Mouse (Mus musculus) adrenal gland, postnatal 14 days (tissue): ENCODE measurements around the gene Ndufa4l2. TPM values are rescaled to one million over a fixed set of nuclear protein-coding genes. Genes with fewer than 3 reads are reported as not detected.
A peak's percentile ranks its signal among the peaks of the same experiment; 100 is the strongest.

Experiments
- DNase-seq: peaks from one replicate; pipeline ENCODE4 v3.0.0; 2021; ENCODE audit warnings: mixed read lengths
- total RNA-seq: library from RNA; stranded (reverse); gene quantifications from 2 replicates; pipeline ENCODE4 v1.2.3, GENCODE M21; 2021

The Ndufa4l2 gene
- total RNA-seq, 1 experiment from 2014 or later, result 55.7 TPM

DNA sequence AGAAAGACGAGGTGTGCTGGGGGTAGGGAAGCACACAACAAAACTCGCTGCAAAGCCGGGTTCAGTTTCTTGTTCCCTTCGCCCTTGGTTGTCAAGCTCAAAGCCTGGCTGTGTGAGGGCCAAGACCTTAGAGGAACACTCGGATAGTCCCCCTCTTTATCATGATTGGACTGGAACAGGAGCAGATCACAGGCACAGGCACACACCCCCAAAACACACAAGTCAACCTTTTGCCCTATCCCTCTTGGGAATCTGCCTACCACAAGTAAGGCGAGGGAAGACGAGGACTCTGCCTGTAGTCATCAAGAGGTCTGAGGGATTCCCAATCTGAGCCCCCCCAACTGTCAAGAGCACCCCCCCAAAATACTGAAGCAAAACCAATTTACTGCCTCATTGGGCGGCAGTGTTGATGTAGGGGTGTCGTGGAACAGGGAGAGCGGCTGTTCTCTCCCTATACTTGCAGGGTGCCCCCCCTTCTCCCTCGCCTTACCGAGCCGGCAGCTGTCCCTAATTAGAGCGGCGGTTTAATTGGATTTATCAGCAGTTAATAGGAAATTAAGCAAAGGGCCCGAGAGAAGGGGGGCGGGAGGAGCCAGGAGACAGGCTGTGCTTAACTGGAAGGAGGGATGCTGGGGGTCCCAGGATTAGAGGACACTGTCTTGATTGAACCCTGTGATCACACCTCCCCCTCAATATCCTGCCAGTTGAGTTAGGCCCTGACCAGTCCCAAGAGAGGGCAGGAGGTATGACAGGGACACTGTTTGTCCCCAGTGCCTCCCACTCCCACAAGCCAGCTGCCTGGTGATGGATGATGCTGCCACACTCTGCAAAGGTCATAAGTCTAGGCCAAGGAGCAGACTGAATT lies 4.7 kb upstream of the Ndufa4l2 start:
- DNase-seq, result no peak

DNA sequence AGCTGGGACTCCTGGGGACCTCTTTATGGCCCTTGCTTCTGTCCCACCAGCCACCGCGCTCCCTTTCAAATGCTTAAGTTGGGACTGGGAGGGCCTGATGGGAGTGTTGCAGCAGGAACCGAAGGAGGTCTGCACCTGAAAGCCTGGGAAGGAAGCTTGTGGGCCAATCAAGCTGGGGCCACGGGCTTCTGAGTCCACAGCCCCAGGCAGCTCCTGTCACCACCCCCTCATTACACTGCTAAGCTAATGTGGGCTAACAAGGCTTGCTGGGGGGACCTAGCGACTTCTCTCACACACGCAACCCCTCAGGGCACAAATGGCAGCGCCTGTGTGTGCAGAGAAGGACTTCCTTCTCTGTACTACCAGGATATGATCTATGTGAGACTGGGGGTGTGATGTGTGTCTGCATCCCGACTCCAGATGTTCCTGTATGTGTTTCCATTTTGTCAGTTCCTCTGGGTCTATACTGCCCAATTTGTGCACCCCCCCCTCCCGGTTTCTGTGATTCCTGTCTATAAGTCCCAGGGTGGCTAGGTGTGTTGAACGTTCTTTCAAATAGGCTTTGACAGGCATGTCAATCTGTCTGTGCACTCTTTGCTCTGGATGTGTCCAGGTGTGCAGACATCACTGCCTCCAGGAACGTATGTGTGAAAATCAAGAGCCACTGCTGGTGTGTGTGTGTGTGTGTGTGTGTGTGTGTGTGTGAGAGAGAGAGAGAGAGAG lies 3.7 kb upstream of the Ndufa4l2 start:
- DNase-seq, result no peak

DNA sequence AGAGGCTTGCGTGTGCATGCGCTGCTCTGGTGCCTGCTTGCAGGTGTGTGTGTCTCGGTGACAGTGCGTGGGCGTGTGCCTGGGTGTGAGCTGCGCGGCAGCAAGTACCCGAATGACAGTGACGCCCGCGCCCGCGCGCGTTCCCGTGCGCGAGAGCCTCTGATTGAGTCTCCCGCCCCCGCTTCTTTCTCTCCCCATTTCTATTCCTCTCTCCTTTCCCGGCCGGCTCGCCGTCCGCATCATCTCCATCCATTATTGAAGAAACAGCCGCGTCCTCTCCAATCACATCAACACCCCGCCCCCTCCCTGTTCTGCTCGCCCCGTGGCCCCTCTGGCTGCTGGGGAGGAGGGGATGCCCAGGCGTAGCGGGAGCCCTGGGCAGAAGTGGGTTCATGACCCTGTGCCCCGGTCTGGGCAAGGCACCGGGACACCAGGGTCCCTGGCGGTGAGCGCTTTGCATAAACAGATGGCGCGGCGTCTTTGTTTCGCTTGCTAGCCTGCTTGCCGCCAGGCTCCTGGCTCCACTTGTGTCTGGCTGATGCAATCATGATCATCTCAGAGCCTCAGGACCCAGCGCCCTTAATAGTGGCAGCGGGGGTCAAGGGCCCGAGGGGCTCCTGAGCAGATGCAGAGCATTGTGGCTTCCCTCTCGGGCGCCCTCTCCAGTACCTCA lies 3.0 kb upstream of the Ndufa4l2 start:
- peak; percentile 51 for DNase-seq

DNA sequence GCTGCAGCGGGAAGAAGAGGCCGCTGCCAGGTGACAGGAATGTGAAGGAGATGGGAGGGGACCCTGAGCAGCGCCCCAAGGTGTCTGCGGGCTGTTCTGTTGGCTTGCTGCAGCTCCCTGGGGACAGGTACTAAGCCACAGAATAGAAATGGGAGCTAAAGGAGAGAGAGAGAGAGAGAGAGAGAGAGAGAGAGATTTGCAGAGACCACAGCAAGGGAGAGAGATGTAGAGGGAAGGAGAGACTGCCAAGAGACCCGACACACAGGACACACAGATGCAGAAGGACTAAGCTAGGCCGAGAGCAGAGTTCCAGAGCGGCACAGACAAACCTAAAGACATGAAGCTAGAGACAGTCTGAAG lies 2.5 kb upstream of the Ndufa4l2 start:
- DNase-seq, result no peak

DNA sequence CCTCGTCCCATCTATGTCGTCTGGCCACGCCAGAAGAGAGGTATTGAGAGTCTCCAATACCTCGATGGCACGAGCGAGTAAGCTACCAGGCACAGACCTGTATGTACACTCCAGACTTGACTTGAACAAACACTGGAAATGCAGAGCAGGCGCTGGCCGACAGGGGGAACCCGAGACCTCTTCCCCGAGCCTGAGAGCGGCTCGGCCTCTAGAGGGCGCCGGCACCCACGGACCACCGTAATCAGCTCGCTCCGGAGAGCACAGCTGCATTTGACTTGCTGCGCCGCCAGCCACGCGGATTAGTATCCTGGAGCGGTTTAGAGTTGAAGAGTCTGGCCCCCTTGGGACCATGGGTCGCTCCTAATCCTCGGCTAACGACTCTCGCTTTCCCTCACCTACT lies 2.0 kb upstream of the Ndufa4l2 start:
- peak; percentile 95 for DNase-seq

DNA sequence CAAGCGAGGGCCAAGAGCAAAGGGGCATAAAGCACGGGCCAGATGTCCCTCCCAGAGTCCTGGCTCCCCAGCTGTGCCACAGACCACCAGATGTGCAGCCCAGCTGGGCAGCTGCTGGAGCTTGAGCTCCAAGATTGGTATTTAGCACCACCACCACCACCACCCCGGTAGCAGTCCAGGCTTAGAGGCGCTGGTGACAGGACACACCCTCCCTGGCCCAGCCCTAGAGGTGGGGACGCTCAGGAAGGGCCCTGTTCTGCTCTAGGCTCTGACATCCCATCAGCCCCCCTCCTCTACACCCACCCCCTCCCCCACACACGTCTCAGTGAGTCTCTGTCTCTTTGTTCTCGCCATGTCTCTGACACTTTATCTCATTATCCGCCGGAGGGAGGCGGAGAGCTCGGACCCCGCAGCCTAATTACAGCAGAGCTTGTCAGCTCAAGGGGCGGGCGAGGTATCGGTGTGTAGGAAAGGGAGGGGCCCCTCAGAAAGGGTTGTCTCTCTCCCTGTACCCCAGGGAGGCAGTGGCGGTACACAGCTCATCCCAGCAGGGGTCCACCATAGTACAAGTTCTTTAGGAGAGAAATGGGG lies 1.2 kb upstream of the Ndufa4l2 start:
- no peak for DNase-seq

DNA sequence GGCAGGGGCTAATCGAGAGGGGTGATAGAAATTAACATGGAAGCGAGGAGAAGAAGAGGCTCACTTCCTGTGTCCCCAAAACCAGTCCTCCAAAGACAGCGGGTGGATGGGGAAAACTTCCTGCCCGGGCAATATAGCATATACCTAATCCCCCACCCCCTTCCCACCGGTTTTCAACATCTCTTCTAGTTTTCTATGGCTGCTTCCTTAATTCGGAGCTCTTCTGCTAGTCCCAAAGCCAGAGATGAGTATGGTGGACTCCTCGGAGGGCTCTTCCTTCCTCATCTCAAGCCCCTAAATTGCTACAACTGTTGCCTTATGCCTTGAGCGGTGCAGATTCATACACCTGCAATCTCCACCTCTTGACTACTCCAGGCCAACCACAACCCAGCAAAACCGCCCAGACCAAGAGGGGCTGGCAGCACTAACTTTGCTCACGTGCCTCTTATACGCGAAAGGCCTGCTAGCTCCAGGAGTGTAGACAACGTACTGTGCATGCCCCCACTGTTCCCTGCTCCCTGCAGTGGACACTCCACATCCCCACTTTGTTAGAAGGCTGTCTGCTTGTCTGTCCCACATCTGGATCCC lies 562 bp upstream of the Ndufa4l2 start:
- DNase-seq, result no peak

DNA sequence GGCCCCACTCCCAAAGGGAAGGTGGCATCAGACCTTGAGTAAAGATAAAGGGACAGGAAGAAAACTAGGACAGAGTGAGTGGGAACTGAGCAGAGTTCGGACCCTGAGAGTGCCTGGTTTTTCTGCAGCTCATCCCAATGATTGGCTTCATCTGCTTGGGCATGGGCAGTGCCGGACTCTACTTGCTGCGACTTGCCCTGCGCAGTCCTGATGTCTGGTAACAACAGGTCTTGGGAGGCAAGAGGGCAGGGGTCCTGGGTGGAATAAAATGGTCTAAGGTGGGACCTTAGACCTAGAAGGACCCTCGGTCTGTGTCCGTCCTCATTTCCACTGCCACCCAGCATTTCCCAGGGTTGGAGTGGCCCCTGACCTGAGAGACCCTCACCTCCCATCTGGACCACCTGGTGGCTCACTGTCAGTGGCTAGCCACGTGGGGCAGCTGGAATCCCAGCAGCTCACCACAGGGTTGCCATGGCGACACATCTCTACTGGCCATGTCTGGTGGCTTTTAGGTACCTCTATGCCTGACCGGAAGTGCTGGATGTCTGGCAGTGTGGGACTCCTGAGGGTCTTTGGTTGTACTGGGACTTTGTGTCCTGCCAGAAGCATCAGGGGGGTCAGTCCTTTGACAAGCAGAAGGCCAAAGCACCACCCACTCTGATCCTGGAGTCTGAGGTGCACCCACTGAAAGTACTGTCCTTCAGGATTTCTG lies 660 bp downstream of the Ndufa4l2 start:
- DNase-seq, result peak; percentile 48

DNA sequence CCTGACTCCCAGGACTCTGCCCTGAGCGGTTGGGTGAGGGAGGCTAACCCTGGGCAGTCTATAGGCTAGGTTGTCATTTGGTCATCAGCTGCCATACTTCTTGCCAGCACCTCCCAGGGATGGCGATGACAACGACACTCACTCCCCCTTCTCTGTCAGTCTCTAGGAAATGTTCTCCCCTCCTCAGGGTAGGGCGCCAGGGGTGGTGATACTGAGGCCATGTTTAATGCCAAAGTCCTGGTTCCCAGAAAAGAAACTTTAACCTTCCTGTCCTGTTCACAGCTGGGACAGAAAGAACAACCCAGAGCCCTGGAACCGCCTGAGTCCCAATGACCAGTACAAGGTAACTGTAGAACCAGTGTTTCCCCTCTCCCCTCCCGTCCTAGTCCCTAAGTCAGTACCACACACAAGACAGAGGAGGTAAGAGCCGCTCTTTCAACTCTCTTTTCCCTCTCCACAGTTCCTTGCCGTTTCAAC lies 1.3 kb downstream of the Ndufa4l2 start:
- DNase-seq, result no peak

DNA sequence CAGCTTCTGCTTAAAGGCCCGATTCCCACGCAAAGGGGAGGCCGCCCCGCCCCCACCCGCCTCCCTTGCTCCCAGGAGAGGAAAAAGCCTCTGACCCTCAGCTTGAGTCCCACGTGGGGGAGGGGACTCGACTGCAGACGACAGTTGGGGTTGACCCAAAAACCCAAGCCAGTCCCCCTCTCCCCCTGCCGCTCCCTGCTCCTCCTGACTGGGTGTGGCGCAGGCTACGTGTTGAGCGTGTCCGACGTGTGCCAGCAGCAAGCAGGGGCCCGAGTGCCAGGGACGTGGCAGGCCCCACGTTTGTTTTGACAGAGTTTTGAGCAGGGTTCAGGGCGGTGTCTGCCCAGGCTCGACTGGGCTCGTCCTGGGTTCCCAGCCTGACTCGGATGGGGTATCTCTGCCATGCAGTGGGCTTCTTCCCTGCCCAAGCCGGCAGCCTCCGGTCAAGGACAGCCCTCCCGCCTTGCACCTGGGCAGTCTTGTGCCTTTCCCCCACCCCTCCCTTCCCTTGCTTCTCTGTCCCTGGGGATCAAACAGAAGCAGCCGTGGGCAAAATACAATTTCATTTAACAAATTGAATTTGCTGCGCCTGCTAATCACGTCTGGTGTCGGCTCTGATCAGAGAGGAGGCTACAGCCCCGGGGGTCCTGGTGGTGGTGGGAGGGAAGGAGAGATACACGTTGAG lies 2.0 kb downstream of the Ndufa4l2 start:
- peak; percentile 58 for DNase-seq

DNA sequence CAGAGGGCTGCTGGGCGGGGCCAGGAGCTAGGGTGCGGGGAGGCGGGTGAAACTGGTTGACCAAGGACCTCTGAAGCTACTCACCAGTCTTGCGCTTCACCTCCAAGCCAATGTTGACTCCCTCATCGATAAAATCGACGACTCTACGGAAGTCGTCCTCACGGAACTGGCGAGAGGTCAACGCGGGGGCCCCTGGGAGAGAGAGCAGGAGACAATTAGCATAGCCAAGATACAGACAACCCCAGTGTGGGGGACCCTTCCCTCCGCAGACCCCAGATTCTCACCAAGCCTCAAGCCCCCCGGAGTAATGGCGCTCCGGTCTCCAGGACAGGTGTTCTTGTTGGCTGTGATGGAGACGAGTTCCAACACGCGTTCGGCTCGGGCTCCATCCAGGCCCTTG lies 3.2 kb downstream of the Ndufa4l2 start:
- no peak for DNase-seq

DNA sequence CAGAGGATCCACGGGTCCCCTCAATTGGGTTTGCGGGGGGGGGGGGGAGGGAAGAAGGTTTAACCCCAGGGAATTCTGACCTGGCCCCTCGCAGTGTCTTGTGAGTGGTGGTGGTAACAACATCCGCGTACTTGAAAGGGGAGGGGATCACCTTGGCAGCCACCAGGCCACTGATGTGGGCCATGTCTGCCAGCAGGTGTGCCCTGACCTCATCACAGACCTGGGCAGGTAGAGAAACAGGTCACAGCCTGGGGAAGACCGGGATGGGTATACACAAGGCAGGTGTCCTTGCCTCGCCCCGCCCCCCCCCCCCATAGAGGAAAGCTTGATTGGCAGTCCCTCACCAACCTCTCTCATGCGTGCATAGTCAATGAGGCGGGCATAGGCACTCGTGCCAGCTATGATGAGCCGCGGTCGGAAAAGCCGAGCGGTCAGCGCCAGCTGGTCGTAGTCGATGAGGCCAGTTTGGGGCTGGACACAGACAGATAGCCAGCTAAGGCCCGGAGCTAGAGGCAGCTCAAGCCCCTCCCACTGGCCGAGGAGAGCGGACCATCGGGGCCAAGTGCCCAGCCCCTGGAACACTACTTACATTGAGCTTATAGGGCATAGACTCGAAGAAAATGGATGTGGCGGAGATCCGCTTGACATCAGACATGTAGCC lies 4.4 kb downstream of the Ndufa4l2 start:
- no peak for DNase-seq

DNA sequence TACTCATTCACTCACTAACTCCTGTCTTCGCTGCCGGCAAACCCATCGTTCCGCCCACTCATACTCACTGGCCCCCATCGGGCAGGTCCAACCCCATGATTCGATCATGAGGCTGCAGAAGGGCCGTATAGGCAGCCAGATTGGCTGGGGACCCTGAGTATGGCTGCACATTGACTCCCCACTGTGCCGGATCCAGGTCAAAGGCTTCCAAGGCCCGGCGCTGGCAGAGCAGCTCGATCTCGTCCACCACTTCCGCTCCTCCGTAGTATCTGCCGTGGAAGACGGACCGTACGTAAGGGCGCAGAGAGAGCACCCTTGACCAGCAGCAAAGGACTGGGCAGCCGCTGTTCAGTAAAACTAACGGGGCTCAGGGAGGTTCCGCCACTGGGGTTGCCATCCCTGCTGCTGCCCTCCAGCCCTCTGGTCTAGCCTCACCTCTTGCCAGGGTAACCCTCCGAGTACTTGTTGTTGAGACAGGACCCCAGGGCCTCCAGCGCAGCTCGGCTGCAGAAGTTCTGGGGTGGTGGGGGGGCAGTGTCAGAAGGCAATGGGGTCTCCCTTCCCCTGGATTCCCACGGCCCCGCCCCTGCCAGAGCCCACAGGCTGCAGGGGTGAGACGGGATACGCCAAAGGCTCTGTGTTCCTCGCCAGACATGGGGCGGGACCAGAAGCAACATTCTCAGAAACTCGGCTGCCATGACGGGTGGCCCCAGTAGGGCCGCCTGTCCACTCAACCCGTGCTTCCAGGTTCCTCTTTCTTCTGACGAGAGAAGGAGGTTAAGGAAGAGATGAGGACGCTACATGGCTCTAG lies 5.3 kb downstream of the Ndufa4l2 start:
- DNase-seq, result no peak

DNA sequence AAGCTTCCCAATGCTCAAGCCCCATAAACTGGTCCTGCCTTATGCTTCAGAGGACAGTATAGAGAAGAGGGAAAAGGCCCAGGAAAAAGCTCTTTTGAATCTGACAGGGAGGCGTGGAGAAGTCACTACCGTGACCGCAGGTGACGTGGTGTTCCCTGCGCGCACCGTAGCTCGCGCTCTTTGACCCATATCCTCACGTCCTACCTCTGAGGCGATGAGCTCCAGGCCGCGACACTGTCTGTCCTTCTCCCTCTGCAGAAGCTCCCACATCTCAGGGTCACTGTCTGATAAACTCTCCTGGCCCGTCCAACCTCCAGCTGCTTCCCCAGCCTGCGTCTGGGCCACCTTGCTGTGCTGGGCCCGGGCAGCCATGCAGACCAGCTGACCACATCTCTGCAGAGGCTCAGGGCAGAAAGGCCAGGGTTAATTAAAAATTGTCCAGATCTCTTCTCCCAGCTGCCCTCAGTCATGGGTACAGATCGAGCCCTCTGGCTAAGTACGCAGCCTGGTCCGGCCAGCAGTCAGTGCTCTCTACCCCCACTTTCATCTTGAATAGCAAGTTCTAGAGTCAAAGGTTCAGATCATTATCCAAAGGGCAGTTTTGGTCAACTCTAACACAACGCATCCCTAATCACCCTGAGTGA lies 6.1 kb downstream of the Ndufa4l2 start:
- DNase-seq, result no peak

DNA sequence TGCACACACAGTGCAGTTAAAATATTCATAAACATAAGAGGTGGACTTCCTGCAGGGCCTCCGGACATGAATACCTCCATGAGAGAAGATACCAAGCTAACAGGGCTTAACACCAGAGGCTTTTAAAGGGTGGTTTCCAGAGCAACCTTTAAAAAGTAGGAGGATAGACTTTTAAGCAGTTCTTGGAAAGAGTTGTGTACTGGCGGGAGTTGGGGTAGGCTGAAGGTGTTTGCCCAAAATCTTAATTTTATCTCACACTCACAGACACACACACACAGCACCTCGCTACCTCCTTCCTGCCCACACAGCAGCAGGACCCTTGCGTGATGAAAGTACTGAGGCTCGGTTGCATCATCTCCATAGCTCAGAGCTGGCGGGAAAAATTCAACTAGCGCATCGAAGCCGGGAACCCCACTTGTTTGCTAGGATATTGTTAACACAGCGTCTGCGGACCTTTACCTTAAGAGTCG lies 6.9 kb downstream of the Ndufa4l2 start:
- no peak for DNase-seq

DNA sequence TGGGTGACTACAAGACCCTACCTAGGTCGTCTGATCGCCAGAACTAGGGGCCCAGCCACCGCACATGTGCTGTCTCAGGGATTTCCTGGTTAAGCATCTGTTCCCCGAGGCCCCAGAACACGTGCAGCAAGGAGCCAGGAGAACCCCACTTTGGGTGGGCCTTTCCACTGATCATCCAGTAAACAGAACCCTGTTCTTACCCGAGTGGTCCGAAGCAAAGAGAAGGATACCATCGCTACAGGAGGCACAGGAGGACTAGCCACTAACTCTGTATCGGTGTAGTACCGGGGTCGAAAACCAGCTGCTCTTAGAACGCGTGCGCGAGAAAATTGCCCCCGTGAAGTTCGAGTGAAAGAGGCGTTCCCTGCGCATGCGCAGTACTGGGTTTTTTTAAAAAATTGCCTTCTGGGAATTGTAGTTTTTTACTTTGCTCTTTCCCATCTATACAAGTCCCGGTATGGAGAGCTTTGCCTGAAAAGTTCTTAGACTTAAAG lies 7.4 kb downstream of the Ndufa4l2 start, which contains the start of gene Shmt2:
TSS of gene Shmt2 (minus strand) at position 357 of the 494 bp plus-strand sequence.
- DNase-seq, result peak; percentile 88

DNA sequence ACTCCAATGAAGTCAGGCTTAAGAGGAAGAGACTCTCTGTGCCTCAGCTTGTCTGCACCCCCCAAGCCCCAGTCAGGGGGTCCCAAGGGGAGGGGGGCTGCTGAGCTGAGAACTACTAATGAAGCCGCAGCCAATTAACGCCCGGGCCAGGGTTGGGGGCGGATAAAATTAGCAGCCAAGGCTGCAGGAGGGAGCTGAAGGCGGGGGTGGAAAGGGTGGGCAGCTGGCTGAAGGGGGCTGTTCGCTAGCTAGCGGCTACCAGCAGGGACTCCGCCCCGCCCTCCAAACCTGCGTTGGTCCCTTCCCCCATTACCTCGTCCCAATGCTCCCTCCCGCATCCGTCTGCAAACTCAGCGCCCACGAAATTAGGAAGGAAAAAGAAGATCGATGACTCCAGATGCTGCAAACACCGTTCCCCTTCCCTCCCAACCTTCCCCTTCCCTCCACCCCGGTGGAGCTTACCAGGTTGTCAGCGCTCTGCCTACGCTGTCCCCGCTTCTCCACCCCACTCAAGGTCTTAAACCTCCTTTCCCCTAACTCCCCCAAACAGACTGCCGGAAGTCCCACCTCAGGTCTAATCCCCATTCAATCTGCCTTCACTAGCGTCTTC lies 10.0 kb downstream of the Ndufa4l2 start:
- no peak for DNase-seq

DNA sequence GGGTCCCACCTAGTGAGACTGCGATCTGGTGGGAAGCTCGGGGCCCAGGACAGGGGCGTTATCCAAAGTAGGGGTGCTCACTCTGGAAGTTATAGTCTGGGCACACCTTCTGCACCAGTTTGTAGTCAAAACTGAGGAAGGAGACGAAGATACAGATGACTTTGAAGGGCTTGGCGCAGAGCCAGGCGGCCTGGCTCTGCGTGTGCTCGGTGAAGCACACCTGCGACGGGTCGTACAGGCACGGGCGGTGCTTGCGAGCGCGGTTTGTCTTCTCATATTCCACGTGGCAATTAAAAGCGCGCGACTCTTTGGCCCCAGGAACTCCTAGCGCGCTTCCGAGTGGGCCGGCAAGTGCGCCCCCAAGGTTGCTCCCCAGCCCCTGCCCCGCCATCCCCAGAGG lies 11.3 kb downstream of the Ndufa4l2 start:
- DNase-seq, result no peak
